Mouse (Mus musculus) central nervous system, embryonic 11.5 days (tissue): ENCODE data around the gene Wdr90. TPM values are rescaled to one million over a fixed set of nuclear protein-coding genes. Genes with fewer than 3 reads are reported as not detected.

Experiments
- polyA plus RNA-seq: library from polyadenylated mRNA; depleted of rRNA; stranded (reverse); fragments of >200 nt; gene quantifications from 2 replicates; pipeline ENCODE4 v1.2.3, GENCODE M21; 2012; rRNA removed

Wdr90 gene
- 66.2 and 66.6 TPM in 2 replicates for polyA plus RNA-seq

GRCm38 (mm10) chr17:25860832-25861703, at the start of gene Wdr90:
Gene Wdr90, minus strand, starts transcription at chr17:25861501.

DNA sequence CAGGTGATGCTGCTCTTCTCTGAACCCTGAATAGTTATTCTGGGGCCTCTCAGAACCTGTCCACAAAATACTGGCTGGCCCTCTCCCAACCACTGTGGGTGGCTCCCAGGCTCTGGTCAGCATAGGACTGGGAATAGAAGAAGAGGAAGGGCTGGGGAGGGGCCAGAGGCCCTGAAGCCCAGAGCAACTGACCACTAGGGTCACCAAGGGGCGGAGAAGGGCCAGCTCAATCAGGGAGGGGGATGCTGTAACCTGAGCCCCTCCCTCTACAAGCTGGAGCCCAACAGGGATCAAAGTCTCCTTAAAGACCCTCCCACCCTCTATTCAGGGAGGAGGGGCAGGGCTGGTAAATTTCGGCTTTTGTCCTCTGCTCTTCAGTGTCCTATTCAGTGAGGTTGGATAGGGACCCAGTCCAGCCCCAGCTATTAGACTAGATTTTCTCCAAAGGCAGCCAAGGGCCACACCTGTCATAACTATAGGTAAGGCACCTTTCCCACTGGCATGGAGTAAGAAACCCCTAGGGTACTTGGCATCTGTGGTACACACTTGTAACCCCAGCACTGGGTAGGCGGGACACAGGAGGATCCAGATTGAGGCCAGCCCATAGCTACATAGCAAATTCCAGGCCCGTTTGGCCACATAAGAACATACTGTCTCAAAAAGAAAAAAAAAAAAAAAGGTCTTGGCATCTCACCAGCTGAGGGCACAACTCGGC, 19.1 kb upstream of the Wdr90 start, which contains the start of gene Wfikkn1:
TSS of gene Wfikkn1 (minus strand) at position 663 of the 715 bp plus-strand sequence.

DNA sequence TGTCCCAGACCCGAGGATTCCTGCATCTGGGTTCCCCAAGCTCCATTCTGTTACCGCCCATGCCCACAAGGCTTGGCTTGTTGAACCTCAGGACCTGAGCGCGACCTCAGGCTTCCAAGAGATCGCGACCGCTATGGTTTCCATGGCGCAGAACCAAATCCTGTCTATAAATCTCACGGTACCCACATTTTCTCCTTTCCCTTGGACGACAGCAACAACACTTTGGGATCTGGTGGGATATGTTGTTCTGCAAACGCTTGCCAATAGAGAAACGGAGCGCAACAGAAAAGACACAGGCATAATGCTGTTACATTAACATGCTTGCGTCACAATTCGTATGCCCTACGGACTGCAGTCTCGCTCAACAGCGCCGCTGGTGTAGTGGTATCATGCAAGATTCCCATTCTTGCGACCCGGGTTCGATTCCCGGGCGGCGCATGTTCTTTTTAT, 13.4 kb upstream of the Wdr90 start, which contains the start of gene Mettl26:
TSS of gene Mettl26 (plus strand) at position 354 of the 450 bp plus-strand sequence.

DNA sequence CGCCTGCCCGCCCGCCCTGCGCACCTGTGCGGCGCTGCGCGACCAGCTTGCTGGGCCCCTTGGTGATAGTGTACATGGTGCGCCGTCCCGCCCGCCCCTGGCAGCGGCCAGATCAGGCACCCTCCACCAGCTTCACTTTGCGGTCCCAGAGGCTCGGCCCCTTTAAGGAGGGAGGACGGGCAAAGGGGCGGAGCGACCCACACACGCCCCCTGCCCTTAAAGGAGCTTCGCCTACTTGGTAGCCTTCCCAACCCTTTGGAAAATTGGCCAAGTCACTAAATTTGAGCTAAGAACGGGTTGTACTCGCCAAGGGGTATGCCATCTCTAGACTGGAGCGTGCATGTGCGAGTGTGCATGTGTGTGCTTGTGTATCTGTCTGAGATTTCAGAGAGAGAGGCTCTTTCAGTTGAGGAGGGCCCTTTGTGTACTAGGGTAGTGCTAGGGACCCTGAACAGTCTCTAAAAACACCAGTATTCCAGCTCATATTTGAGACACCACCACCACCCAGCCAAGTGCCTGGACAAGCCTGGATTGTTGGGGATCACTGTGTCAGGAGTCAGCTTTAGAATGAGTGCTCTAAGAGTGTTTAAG, 7.4 kb upstream of the Wdr90 start, which contains the start of gene Mcrip2:
TSS of gene Mcrip2 (minus strand) at position 164 of the 591 bp plus-strand sequence.

DNA sequence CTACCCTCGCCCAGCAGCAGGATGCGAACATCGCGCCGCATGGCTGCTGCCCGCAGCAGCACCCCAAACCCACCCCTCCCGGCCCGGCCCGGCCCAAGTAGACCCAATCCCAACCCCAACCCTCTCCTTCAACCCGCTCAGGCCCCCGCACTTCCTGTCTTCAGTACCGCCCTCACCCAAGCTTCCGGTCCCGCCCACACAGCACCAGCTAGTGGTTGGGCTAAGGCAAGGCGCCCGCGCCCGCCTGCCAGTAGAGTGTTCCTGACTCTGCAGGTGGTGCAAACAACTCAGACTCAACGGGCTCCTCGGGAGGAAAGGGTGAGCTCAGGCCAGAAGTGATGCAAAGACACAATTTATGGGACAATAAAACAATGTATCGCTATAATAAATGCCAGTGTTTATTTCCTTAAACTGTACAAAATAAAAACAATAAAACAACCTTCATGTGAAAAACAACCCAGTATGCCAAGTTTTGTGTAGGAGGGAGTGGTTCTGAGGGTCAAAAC, 16.9 kb downstream of the Wdr90 start, which contains the start of gene Rhot2:
TSS of gene Rhot2 (minus strand) at position 456 of the 506 bp plus-strand sequence.

DNA sequence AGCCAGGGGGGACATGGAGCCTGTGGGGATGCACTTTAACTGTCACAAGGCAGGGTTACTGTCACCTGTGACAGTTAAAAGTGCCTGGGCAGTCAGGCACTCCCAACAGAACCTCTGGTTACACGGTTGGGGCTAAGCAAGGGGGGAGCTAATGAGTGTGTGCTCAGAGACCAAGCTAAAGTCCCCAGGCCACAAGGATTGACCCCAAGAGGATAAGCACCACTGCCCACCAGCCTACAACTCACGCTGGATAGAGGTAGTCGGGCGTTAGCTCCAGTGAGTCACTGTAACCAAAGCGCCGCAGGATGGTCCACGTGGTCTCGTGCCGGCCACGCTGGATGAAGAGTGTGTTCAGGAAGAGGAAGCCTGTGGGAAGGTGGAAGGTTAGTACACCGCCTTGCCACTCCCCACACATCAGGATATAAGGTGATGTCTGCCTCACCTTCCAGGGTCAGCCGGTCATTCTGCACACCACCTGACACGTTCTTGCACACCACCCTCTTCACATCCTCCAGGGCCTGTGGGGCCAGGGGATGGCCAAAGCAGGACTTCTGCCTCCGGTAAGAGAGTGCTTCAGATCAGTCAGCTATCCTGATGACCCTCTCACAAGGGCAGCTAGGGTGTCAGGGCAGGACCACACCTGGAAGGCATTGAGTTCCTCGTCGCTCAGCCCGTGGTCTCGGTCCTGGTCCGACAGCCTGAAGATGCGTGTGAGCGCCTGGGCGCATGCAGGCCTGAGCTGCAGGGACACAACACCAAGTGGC, 20.0 kb downstream of the Wdr90 start, which contains the start of gene Gm20683:
TSS of gene Gm20683 (minus strand) at position 647 of the 764 bp plus-strand sequence.

DNA sequence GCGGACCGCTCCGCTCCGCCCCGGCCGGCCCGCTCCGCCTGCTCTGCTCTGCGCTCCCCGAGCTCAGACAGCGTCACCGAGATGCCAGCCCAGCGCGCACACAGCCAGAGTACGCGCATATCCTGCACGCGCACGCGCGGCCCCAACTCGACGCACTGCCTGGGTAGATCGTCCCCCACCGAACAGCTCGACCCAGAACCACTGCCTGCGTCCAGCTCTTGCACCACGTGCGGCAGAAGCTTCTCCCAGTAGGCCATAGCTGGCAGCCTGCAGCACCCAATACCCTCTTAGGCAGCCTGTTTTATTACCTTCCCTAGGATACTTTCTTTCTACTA, 24.3 kb downstream of the Wdr90 start, which contains the start of gene Rhbdl1:
TSS of gene Rhbdl1 (minus strand) at position 220 of the 335 bp plus-strand sequence.

DNA sequence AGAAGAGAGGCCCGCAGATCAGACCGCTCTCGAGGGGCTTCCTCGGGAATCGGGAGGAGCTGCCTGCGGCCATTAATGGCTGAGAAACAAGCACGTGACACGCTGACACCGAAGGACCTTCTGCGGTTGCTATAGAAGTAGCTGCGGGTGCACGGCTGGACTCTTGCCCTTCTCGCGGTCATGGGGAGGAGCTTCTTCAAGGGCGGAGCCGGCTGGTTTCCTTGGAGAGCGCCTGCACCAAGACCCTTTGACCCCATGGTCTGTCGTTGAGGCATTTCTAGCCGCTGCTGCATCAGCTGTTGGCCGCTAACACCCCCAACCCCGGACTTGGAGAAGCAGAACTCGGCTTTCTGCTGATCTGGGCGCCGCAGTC, 28.0 kb downstream of the Wdr90 start, which contains the start of gene Stub1:
TSS of gene Stub1 (minus strand) at position 114 of the 373 bp plus-strand sequence.

GRCm38 (mm10) chr17:25828712-25829557, 32.4 kb downstream of the Wdr90 start, which contains the start of gene Jmjd8:
Gene Jmjd8, plus strand, starts transcription at chr17:25828867.

DNA sequence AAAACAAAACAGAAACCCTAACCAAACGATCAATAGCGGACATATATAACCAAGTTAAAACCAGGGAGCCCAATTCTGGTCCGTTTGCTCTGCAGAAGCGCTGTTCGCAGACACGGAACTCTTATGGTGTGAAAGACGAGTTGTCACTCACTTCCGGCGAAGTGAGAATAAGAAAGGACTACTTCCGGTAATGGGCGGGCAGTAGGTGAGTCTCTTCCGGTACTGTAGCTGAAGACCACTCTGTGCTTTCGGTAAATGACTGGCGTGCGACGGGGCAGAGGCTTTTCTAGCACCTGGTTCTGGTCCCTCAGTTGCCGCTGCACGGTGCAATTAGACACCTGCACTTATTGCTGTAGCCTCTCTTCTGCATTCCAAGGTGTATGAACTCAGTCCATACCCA, 37.8 kb downstream of the Wdr90 start, which contains the start of gene Wdr24:
TSS of gene Wdr24 (plus strand) at position 176 of the 400 bp plus-strand sequence.

DNA sequence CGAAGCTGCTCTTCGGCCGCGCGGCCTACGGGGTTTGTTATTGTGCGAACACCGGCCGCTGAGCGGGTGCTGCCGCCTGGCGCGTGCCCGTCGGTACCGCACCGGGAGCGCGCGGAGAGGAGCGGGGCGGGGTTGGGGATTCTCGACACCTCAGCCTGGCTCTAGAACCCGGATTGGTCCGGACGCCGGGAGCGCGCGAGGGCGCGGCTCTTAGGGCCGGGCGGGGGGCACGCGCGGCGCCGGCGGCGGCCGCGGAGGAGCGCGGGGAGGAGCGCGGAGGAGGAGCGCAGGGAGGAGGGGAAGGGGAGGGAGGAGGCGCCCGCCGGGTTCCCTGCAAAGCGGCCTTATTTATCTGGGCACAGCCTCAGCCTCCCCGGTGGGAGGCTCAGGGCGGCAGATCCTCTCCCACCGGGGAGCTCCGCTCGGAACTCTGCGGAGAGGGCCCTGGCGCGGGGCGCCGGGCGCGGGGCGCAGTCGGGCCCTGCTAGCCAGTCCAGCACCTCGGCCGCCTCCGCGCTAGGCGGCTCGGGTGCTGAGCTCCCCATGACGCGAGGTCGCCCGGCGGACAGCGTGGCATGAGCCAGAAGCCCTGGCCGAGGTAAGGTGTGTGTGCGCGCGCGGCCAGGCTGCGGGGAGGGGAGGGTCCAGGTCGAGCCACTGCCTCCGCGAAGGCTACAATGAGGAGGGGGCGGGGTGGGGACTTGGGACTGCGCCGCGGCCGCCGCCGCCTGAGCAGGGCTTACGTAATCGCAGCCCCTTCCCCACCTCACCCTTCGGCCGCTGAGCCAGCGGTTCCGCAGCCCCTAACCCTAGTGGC, 52.3 kb downstream of the Wdr90 start, which contains the start of gene Fbxl16:
TSS of gene Fbxl16 (plus strand) at position 297 of the 817 bp plus-strand sequence.

GRCm38 (mm10) chr17:25796951-25797369, 64.3 kb downstream of the Wdr90 start, which contains the start of gene Metrn:
Gene Metrn, minus strand, starts transcription at chr17:25797136.

GRCm38 (mm10) chr17:25795609-25796092, 65.7 kb downstream of the Wdr90 start, which contains the start of gene AC134908.4:
Gene AC134908.4, minus strand, starts transcription at chr17:25795659.

Other genes with a start within 250 kb of the Wdr90 start
- 0.26 and 0.48 TPM in 2 replicates for gene Gng13, start 144.3 kb downstream of the Wdr90 start, polyA plus RNA-seq
- 32.4 and 35.5 TPM in 2 replicates for gene Chtf18, start 134.1 kb downstream of the Wdr90 start, polyA plus RNA-seq
- gene Rpusd1, start 133.8 kb downstream of the Wdr90 start, polyA plus RNA-seq, result 18.4 and 32.8 TPM in 2 replicates
- 0.02 and 0.05 TPM in 2 replicates for gene Mslnl, start 125.5 kb downstream of the Wdr90 start, polyA plus RNA-seq
- 0.12 and 0.66 TPM in 2 replicates for gene Msln, start 107.1 kb downstream of the Wdr90 start, polyA plus RNA-seq
- gene Narfl, start 87.7 kb downstream of the Wdr90 start, polyA plus RNA-seq, result 16.3 and 21.2 TPM in 2 replicates
- 111 and 132 TPM in 2 replicates for gene Haghl, start 75.8 kb downstream of the Wdr90 start, polyA plus RNA-seq
- 0.09 and 0.10 TPM in 2 replicates for gene Ccdc78, start 74.9 kb downstream of the Wdr90 start, polyA plus RNA-seq
- 88.5 and 121 TPM in 2 replicates for gene Fam173a, start 68.6 kb downstream of the Wdr90 start, polyA plus RNA-seq
- gene AC134908.4, start 65.8 kb downstream of the Wdr90 start, polyA plus RNA-seq, result 0.35 TPM in 1 of 2 replicates, not detected in the other
- 185 and 306 TPM in 2 replicates for gene Metrn, start 64.4 kb downstream of the Wdr90 start, polyA plus RNA-seq
- 22.0 and 23.9 TPM in 2 replicates for gene Fbxl16, start 52.4 kb downstream of the Wdr90 start, polyA plus RNA-seq
- gene Wdr24, start 37.9 kb downstream of the Wdr90 start, polyA plus RNA-seq, result 31.7 and 41.2 TPM in 2 replicates
- gene Jmjd8, start 32.6 kb downstream of the Wdr90 start, polyA plus RNA-seq, result 40.7 and 69.5 TPM in 2 replicates
- gene Stub1, start 28.1 kb downstream of the Wdr90 start, polyA plus RNA-seq, result 262 and 275 TPM in 2 replicates
- 10.0 and 12.2 TPM in 2 replicates for gene Rhbdl1, start 24.2 kb downstream of the Wdr90 start, polyA plus RNA-seq
- 4.6 and 8.4 TPM in 2 replicates for gene Gm20683, start 19.7 kb downstream of the Wdr90 start, polyA plus RNA-seq
- gene Rhot2, start 16.6 kb downstream of the Wdr90 start, polyA plus RNA-seq, result 83.1 and 93.9 TPM in 2 replicates
- 7.2 and 8.3 TPM in 2 replicates for gene Mcrip2, start 7.3 kb upstream of the Wdr90 start, polyA plus RNA-seq
- 62.4 and 68.5 TPM in 2 replicates for gene Mettl26, start 13.6 kb upstream of the Wdr90 start, polyA plus RNA-seq
- 1.1 and 1.2 TPM in 2 replicates for gene Wfikkn1, start 19.4 kb upstream of the Wdr90 start, polyA plus RNA-seq
- gene Rab40c, start 58.2 kb upstream of the Wdr90 start, polyA plus RNA-seq, result 37.2 and 44.0 TPM in 2 replicates
- gene Pigq, start 83.4 kb upstream of the Wdr90 start, polyA plus RNA-seq, result 78.0 and 105 TPM in 2 replicates
- 0.52 and 0.92 TPM in 2 replicates for gene Nhlrc4, start 83.5 kb upstream of the Wdr90 start, polyA plus RNA-seq
- 0.10 TPM in 2 replicates for gene A930017K11Rik, start 91.1 kb upstream of the Wdr90 start, polyA plus RNA-seq
- gene Capn15, start 124.3 kb upstream of the Wdr90 start, polyA plus RNA-seq, result 30.1 and 36.6 TPM in 2 replicates
- gene Rab11fip3, start 208.1 kb upstream of the Wdr90 start, polyA plus RNA-seq, result 49.1 and 66.0 TPM in 2 replicates
- 19.8 and 26.5 TPM in 2 replicates for gene Decr2, start 228.8 kb upstream of the Wdr90 start, polyA plus RNA-seq
- gene Nme4, start 234.1 kb upstream of the Wdr90 start, polyA plus RNA-seq, result 77.4 and 109 TPM in 2 replicates